Mouse (Mus musculus): Measurements from ENCODE around the gene Nr1h4.

DNA sequence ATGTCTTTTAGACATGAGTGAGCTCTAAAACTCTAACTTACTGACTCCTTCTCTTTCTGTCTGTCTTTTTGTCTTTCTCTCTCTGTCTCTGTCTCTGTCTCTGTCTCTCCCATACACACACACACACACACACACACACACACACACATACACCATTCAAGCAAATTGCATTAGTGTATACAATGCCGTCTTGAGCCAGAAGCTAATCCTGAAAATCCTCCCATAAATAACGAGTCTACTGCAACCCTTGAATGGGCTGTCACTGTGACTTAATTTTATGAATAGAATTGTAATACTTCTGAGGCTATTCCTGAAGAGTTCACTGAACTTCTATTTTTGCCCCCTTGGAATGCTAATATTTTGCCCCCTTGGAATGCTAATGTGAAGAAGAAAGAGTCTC is 7.6 kb downstream of the Nr1h4 start:
- TF ChIP-seq POLR2A (IDR thresholded peaks at IDR 0.05; ENCODE audit: low read depth, low read length) (no peak), CTCF (IDR thresholded peaks at IDR 0.05; ENCODE audit: extremely low read depth, insufficient read depth, insufficient read length, insufficient replicate concordance) (no peak)

All from spleen, adult 2 months (tissue).